Mouse (Mus musculus): ENCODE data around the gene Pkm. TPM values are rescaled to one million over a fixed set of nuclear protein-coding genes. Genes with fewer than 3 reads are reported as not detected.

Pkm gene
- polyA plus RNA-seq, 1 experiment = 4,379 TPM

- H3K79me2 ChIP-seq (ENCODE audit: control insufficient read depth, insufficient read depth) = peaks cover 32% of the 10 kb centered on the region
- peaks cover 91% of the 10 kb centered on the region for H3K36me3 ChIP-seq (ENCODE audit: control insufficient read depth, insufficient read depth)
- TF ChIP-seq CTCF (IDR thresholded peaks at IDR 0.05; ENCODE audit: control insufficient read depth, insufficient read depth, insufficient read length) = no peak
- TF ChIP-seq MAX (IDR thresholded peaks at IDR 0.05) = no peak
- TF ChIP-seq FOSL1 (IDR thresholded peaks at IDR 0.05; ENCODE audit: insufficient read depth, low read length, poor library complexity, severe bottlenecking) = no peak
- no peak for TF ChIP-seq CEBPB (IDR thresholded peaks at IDR 0.05; ENCODE audit: low read depth)
- TF ChIP-seq MYOD1 (IDR thresholded peaks at IDR 0.05; ENCODE audit: control insufficient read depth, insufficient read length, low read depth) = no peak
- no peak for TF ChIP-seq USF1 (IDR thresholded peaks at IDR 0.05; ENCODE audit: low read depth)
- no peak for TF ChIP-seq MYOG (IDR thresholded peaks at IDR 0.05; ENCODE audit: control insufficient read depth, extremely low read depth, insufficient read length)
- H3K79me3 ChIP-seq (ENCODE audit: low read depth) = peaks cover 7% of the 10 kb centered on the region
- no peak overlapping the region for H3K4me3 ChIP-seq (ENCODE audit: insufficient read depth, poor library complexity, severe bottlenecking)
- no peak overlapping the region for H3ac ChIP-seq (ENCODE audit: control insufficient read depth, insufficient read length, low read depth)
- no peaks in the 10 kb centered on the region for H3K27me3 ChIP-seq (ENCODE audit: control insufficient read depth, insufficient read depth, insufficient read length)
These were observed 19.4 kb downstream of the Pkm start for GRCm38 (mm10) chr9:59675598-59675997.

GRCm38 (mm10) chr9:59678313-59678712, 22.1 kb downstream of the Pkm start:
- Histone ChIP-seq H3K36me3 (ENCODE audit: control insufficient read depth, insufficient read depth) (peaks cover 63% of the 10 kb centered on the region), H3K79me3 (ENCODE audit: low read depth) (no peaks in the 10 kb centered on the region), H3K79me2 (ENCODE audit: control insufficient read depth, insufficient read depth) (peaks cover 8% of the 10 kb centered on the region), H3K4me3 (ENCODE audit: insufficient read depth, poor library complexity, severe bottlenecking) (no peak overlapping the region), H3K27me3 (ENCODE audit: control insufficient read depth, insufficient read depth, insufficient read length) (no peaks in the 10 kb centered on the region), H3ac (ENCODE audit: control insufficient read depth, insufficient read length, low read depth) (no peak overlapping the region)
- TF ChIP-seq FOSL1 (IDR thresholded peaks at IDR 0.05; ENCODE audit: insufficient read depth, low read length, poor library complexity, severe bottlenecking) (no peak), MYOD1 (IDR thresholded peaks at IDR 0.05; ENCODE audit: control insufficient read depth, insufficient read length, low read depth) (no peak), MAX (IDR thresholded peaks at IDR 0.05) (no peak), CTCF (IDR thresholded peaks at IDR 0.05; ENCODE audit: control insufficient read depth, insufficient read depth, insufficient read length) (no peak), USF1 (IDR thresholded peaks at IDR 0.05; ENCODE audit: low read depth) (no peak), MYOG (IDR thresholded peaks at IDR 0.05; ENCODE audit: control insufficient read depth, extremely low read depth, insufficient read length) (no peak), CEBPB (IDR thresholded peaks at IDR 0.05; ENCODE audit: low read depth) (no peak)

DNA sequence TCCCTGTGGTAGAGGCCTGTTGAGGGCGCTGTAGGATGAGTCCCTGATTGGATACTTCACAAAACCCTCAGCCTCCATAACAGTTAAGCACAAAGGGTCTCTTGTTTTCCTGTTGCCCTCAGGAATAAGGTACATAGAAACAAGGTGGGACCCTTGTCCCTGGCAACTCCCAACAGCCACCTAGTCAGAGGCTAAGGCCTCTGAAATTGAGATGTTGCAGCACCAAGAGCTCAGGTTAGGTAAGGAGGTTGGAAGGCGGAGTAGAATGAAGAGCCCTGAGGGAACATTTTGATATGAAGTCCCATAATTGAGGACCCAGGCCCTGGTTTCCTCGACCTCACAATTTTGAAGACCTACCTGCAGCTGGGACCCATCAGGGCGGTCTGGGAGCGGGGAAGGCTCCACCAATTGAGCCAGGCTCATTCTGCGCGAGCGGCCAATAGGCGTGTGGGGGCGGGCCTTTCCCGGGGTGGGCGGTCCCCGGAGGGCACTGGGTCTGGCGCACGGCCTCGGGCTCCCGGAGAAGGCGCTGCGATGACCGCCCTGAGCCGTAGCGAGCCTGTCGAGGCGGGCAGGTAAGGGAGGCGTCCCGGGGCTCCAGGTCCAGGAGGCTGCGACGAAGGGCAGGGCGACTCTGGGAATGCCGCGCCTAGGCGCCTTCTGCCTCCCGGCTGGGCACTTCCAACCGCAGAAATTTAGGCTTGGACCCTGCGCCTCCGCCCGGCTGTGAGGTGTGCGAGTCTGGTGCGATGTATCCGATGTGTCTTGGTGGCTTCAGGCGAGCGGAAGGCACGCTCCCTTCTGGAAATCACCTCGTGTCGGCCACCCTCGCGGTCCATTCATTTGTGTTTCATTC, 23.7 kb downstream of the Pkm start, which contains the start of gene Gramd2:
Gramd2 (plus strand) TSS at position 467 of the 856 bp plus-strand sequence.
- Histone ChIP-seq H3K4me3 (ENCODE audit: insufficient read depth, poor library complexity, severe bottlenecking) (no peak within 1 kb of the TSS), H3K36me3 (ENCODE audit: control insufficient read depth, insufficient read depth) (peaks cover 47% of the 10 kb centered on the region), H3K79me2 (ENCODE audit: control insufficient read depth, insufficient read depth) (no peaks in the 10 kb centered on the region), H3K79me3 (ENCODE audit: low read depth) (no peaks in the 10 kb centered on the region), H3ac (ENCODE audit: control insufficient read depth, insufficient read length, low read depth) (no peak within 1 kb of the TSS), H3K27me3 (ENCODE audit: control insufficient read depth, insufficient read depth, insufficient read length) (no peaks in the 10 kb centered on the region)
- no peak for TF ChIP-seq MAX (IDR thresholded peaks at IDR 0.05)

- Histone ChIP-seq H3K79me3 (ENCODE audit: low read depth) (no peaks in the 10 kb centered on the region), H3K27me3 (ENCODE audit: control insufficient read depth, insufficient read depth, insufficient read length) (no peaks in the 10 kb centered on the region), H3ac (ENCODE audit: control insufficient read depth, insufficient read length, low read depth) (no peak overlapping the region), H3K79me2 (ENCODE audit: control insufficient read depth, insufficient read depth) (no peaks in the 10 kb centered on the region), H3K4me3 (ENCODE audit: insufficient read depth, poor library complexity, severe bottlenecking) (no peak overlapping the region), H3K36me3 (ENCODE audit: control insufficient read depth, insufficient read depth) (peaks cover 41% of the 10 kb centered on the region)
- TF ChIP-seq CEBPB (IDR thresholded peaks at IDR 0.05; ENCODE audit: low read depth) (no peak), MYOD1 (IDR thresholded peaks at IDR 0.05; ENCODE audit: control insufficient read depth, insufficient read length, low read depth) (no peak), MAX (IDR thresholded peaks at IDR 0.05) (no peak), FOSL1 (IDR thresholded peaks at IDR 0.05; ENCODE audit: insufficient read depth, low read length, poor library complexity, severe bottlenecking) (no peak), MYOG (IDR thresholded peaks at IDR 0.05; ENCODE audit: control insufficient read depth, extremely low read depth, insufficient read length) (no peak), USF1 (IDR thresholded peaks at IDR 0.05; ENCODE audit: low read depth) (no peak)
These were observed 24.3 kb downstream of the Pkm start for GRCm38 (mm10) chr9:59680534-59680875.

GRCm38 (mm10) chr9:59684020-59684419, 27.9 kb downstream of the Pkm start:
- Histone ChIP-seq H3ac (ENCODE audit: control insufficient read depth, insufficient read length, low read depth) (no peak overlapping the region), H3K36me3 (ENCODE audit: control insufficient read depth, insufficient read depth) (peaks cover 8% of the 10 kb centered on the region), H3K27me3 (ENCODE audit: control insufficient read depth, insufficient read depth, insufficient read length) (no peaks in the 10 kb centered on the region), H3K79me3 (ENCODE audit: low read depth) (no peaks in the 10 kb centered on the region), H3K79me2 (ENCODE audit: control insufficient read depth, insufficient read depth) (no peaks in the 10 kb centered on the region), H3K4me3 (ENCODE audit: insufficient read depth, poor library complexity, severe bottlenecking) (no peak overlapping the region)
- no peak for TF ChIP-seq CTCF (IDR thresholded peaks at IDR 0.05; ENCODE audit: control insufficient read depth, insufficient read depth, insufficient read length)
- TF ChIP-seq MAX (IDR thresholded peaks at IDR 0.05) = no peak
- no peak for TF ChIP-seq CEBPB (IDR thresholded peaks at IDR 0.05; ENCODE audit: low read depth)
- no peak for TF ChIP-seq MYOG (IDR thresholded peaks at IDR 0.05; ENCODE audit: control insufficient read depth, extremely low read depth, insufficient read length)
- no peak for TF ChIP-seq USF1 (IDR thresholded peaks at IDR 0.05; ENCODE audit: low read depth)
- no peak for TF ChIP-seq FOSL1 (IDR thresholded peaks at IDR 0.05; ENCODE audit: insufficient read depth, low read length, poor library complexity, severe bottlenecking)
- no peak for TF ChIP-seq MYOD1 (IDR thresholded peaks at IDR 0.05; ENCODE audit: control insufficient read depth, insufficient read length, low read depth)

Measured in C2C12 (cell line).